Mouse (Mus musculus) heart, adult 2 months (tissue): ENCODE measurements at regions not wholly inside any gene's neighbourhood (a gene's known extent, or its start where the extent isn't known, plus 50 kb on each side); places are given as distances from the start of the nearest gene placed in this dataset.
"Not testable (repeated sequence)": the region's sequence is repeated elsewhere in the genome, so short reads cannot be mapped to it uniquely, and the experiment has no call there.

Experiments
- DNase-seq, 2 experiments: peaks; one replicate each; pipeline ENCODE4 v3.0.0; 2021
- H3K27ac ChIP-seq: fragments of 200-600 bp; 2 replicates; pipeline ENCODE4 v1.8.1; 2022
- H3K27me3 ChIP-seq: fragments of 200-500 bp; 2 replicates; pipeline ENCODE4 v1.6.1; 2012; ENCODE audit warnings: mild to moderate bottlenecking, low read length, inconsistent platforms, mixed read lengths; ENCODE audit not compliant: control insufficient read depth, insufficient read depth
- H3K36me3 ChIP-seq: fragments of 200-500 bp; 2 replicates; pipeline ENCODE4 v1.6.1; 2012; ENCODE audit warnings: low read length, inconsistent platforms; ENCODE audit not compliant: control insufficient read depth, insufficient read depth
- H3K4me1 ChIP-seq: fragments of 200-500 bp; 2 replicates; pipeline ENCODE4 v1.6.1; 2011; ENCODE audit warnings: low read length; ENCODE audit not compliant: control insufficient read depth, insufficient read depth
- H3K4me3 ChIP-seq: fragments of 200-600 bp; 2 replicates; pipeline ENCODE4 v1.8.1; 2022
- H3K79me2 ChIP-seq: fragments of 200-500 bp; replicated peaks from 2 replicates; pipeline ENCODE4 v1.6.1; 2012; ENCODE audit warnings: mild to moderate bottlenecking, inconsistent platforms, low read length, moderate library complexity, mixed read lengths; ENCODE audit not compliant: control insufficient read depth, insufficient read depth
- H3K9ac ChIP-seq: fragments of 200-500 bp; 2 replicates; pipeline ENCODE4 v1.6.1; 2012; ENCODE audit warnings: low read depth, mild to moderate bottlenecking, control low read depth, inconsistent platforms, low read length, mixed read lengths
- CTCF ChIP-seq: fragments of 200-600 bp; IDR thresholded peaks from 2 replicates; pipeline ENCODE4 v1.8.1; 2022; ENCODE audit warnings: antibody characterized with exemption, mild to moderate bottlenecking, moderate library complexity
- EP300 ChIP-seq: fragments of 200-500 bp; IDR thresholded peaks from 2 replicates; pipeline ENCODE4 v1.6.1; 2011; ENCODE audit warnings: low read depth, low read length, control low read depth; ENCODE audit not compliant: insufficient read depth
- POLR2A ChIP-seq: fragments of 200-500 bp; IDR thresholded peaks from 2 replicates; pipeline ENCODE4 v1.6.1; 2011; ENCODE audit warnings: mild to moderate bottlenecking, low read depth, low read length, control low read depth; ENCODE audit not compliant: insufficient read depth
- WGBS: fragments of 180-500 bp; shearing (Covaris S2); methylation state at CpG from one replicate; pipeline ENCODE4 v1.1.7; 2018; 5-methylcytosine and 5-hydroxymethylcytosine counted together
- intact Hi-C: fragments of 180-260 bp; cut with DNase I; formaldehyde crosslinking; loops from one replicate; pipeline ENCODE4 v1.15.1; 2025

DNA sequence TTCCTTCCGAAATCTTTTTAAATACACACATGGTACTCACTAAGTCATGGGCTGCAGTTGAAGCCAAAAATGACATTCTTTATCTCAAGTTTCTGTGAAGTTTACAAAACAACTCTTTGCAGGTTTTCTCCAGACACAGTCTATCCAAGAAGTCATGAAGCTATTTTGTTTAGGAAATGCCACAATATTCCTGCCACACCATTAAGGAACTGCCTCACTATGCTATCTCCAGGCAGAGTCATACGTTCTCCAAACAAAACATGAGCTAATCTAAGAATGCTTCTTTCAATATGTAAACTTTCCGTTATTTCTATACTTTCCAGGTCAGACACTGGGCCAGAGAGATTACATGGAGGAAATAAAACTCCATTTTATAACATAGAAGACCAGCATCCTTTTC is 198.7 kb upstream of the Fbxl7 start:
- no peak overlapping the region for H3K4me3 ChIP-seq
- DNase-seq, result no peak
- H3K27me3 ChIP-seq, result no peaks in the 10 kb centered on the region
- no peaks in the 10 kb centered on the region for H3K79me2 ChIP-seq
- WGBS, result 46% methylated on average over 3 of the region's 3 CpGs
- intact Hi-C loops, result no loop called here
- no peak for TF ChIP-seq EP300
- no peak for TF ChIP-seq CTCF
- TF ChIP-seq POLR2A, result no peak
- no peak overlapping the region for H3K9ac ChIP-seq
- no peak overlapping the region for H3K27ac ChIP-seq
- no peaks in the 10 kb centered on the region for H3K36me3 ChIP-seq
- no peaks in the 10 kb centered on the region for H3K4me1 ChIP-seq

DNA sequence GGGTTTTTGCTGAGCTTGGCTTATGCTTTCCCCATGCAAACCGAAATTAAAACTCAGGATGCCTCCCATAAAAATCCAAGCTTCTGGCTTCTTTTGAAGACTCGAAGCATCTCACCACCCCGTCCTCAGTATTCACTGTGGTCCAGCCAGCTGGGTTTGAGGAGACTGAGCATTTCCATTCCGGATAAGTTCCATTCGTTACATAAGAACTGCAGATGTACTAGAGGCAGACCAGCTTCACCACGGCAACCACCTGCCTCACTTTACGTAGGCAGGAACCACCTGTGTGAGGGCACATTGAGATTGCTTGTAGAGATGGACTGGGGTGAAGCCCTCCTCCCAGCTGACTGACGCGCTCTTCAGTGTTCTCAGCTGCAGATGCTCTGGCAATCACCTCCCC is 199.9 kb upstream of the Fbxl7 start:
- intact Hi-C loops, result no loop called here
- H3K9ac ChIP-seq, result no peak overlapping the region
- DNase-seq, result no peak
- no peak overlapping the region for H3K27ac ChIP-seq
- no peak overlapping the region for H3K4me3 ChIP-seq
- WGBS, result 89% methylated on average over 9 of the region's 9 CpGs
- TF ChIP-seq POLR2A (no peak), CTCF (no peak), EP300 (no peak)
- H3K36me3 ChIP-seq, result no peaks in the 10 kb centered on the region
- H3K27me3 ChIP-seq, result no peaks in the 10 kb centered on the region
- no peaks in the 10 kb centered on the region for H3K79me2 ChIP-seq
- no peaks in the 10 kb centered on the region for H3K4me1 ChIP-seq

DNA sequence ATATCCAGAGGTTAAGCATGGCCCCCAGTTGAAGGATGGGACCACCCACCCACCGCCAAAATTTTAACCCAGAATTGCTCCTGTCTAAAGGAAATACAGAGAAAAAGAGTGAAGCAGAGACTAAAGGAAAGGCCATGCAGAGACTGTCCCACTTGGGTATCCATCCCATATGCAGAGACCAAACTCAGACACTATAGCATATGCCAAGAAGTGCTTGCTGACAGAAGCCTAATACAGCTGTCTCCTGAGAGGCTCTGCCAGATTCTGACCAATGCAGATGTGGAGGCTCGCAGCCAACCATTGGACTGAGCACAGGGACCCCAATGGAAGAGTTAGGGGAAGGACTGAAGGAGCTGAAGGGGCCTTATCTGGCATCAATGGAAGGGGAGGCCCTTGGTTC is 206.2 kb upstream of the Fbxl7 start:
- H3K27me3 ChIP-seq, DNase-seq, H3K27ac ChIP-seq, intact Hi-C loops, H3K9ac ChIP-seq, H3K36me3 ChIP-seq, H3K4me1 ChIP-seq, H3K79me2 ChIP-seq, H3K4me3 ChIP-seq: not testable (repeated sequence)
- WGBS, result 78% methylated on average over 2 of the region's 2 CpGs

DNA sequence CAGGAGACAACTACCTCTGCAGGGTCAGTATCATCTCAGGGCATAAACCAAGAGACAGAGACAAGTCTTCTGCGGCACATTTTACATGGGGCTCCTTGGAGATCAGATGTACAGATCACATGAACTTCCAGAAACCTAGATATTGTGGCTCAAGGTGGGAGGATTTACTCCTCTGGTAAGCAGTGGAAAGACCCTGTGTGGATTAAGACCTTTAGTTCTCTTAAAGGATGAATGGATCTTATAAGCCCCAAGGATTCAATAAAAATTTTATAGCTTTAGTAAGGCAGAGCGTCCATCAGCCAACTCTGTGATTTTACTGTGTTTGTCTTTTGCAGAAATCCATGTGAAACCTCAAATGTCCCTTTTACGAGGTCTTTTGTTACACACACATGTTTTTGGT is 213.8 kb upstream of the Fbxl7 start:
- intact Hi-C loops, result no loop called here
- Histone ChIP-seq H3K27ac (no peak overlapping the region), H3K9ac (no peak overlapping the region), H3K4me3 (no peak overlapping the region), H3K27me3 (no peaks in the 10 kb centered on the region), H3K79me2 (no peaks in the 10 kb centered on the region), H3K36me3 (no peaks in the 10 kb centered on the region), H3K4me1 (no peaks in the 10 kb centered on the region)
- no peak for DNase-seq
- TF ChIP-seq EP300 (no peak), CTCF (no peak), POLR2A (no peak)
- WGBS, result 83% methylated on average over 3 of the region's 3 CpGs

DNA sequence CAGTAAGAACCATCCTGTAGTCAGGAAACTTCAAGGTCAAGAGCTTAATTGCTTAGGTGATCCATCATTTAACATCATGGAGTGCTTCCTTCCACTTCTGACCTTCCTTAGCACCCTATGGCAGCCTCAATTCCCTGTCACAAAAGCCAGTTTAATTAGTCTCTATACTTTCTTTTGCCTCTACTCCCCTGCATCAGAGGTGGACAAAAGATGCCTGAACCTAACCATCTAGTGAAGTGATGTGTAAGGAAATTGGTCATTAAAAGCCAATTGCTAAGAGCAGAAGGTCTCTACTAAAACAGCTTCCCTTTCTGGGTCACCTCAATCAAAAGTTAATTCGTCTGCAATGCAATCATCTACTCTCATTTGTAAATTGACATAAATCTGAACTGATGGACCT is 234.3 kb upstream of the Fbxl7 start:
- Histone ChIP-seq H3K9ac (no peak overlapping the region), H3K4me1 (no peaks in the 10 kb centered on the region), H3K4me3 (no peak overlapping the region), H3K79me2 (no peaks in the 10 kb centered on the region), H3K36me3 (no peaks in the 10 kb centered on the region), H3K27ac (no peak overlapping the region), H3K27me3 (no peaks in the 10 kb centered on the region)
- TF ChIP-seq POLR2A (no peak), CTCF (no peak), EP300 (no peak)
- intact Hi-C loops, result no loop called here
- DNase-seq, result no peak
- 52% methylated on average over 1 of the region's 1 CpGs for WGBS

DNA sequence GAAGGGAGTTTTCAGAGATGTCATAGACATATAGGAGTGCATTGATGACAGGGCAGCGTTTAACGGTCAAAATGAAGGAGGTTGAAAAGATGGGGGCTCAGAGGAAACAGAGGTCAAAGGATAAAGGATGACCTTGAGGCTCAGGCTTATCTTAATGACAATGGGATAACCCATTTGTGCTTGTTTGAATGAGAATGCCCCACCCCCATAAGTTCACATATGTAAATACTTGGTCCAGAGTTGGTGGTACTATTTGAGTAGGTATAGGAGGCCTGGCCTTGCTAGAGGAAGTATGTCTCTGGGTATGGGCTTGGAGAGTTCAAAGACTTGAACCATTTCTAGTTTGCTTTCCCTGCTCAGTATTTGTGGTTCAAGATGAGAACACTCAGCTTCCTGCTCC is 237.4 kb upstream of the Fbxl7 start:
- Histone ChIP-seq H3K4me1 (no peaks in the 10 kb centered on the region), H3K36me3 (no peaks in the 10 kb centered on the region), H3K4me3 (no peak overlapping the region), H3K9ac (no peak overlapping the region), H3K27me3 (no peaks in the 10 kb centered on the region), H3K79me2 (no peaks in the 10 kb centered on the region), H3K27ac (no peak overlapping the region)
- TF ChIP-seq POLR2A (no peak), EP300 (no peak), CTCF (no peak)
- intact Hi-C loops, result no loop called here
- WGBS, result 72% methylated on average over 2 of the region's 2 CpGs
- no peak for DNase-seq

DNA sequence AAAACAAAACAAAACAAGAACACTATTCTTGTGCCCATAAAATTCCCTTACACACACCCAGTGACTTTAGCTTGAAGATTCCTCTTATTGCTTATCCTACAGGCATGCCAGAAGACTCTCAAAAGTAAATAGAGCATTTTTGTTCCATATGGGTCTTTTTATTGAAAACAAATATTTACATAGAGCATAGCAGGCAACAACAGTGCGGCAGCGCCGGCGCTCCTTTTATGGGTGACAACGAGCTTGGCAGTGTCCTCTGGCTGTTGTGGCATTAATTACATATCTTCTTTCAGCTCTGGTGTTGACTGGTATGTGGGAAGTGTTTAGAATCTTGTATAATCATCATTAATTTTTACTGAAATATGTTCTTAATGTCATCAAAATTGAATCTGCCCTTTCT is 242.2 kb upstream of the Fbxl7 start:
- Histone ChIP-seq H3K4me1 (no peaks in the 10 kb centered on the region), H3K4me3 (no peak overlapping the region), H3K36me3 (no peaks in the 10 kb centered on the region), H3K27ac (no peak overlapping the region), H3K9ac (no peak overlapping the region), H3K79me2 (no peaks in the 10 kb centered on the region), H3K27me3 (no peaks in the 10 kb centered on the region)
- 91% methylated on average over 5 of the region's 5 CpGs for WGBS
- no peak for DNase-seq
- intact Hi-C loops, result no loop called here
- TF ChIP-seq EP300 (no peak), POLR2A (no peak), CTCF (no peak)
